Mouse (Mus musculus) intestine, embryonic 14.5 days (tissue): ENCODE measurements around the gene Gm4756. TPM values are rescaled to one million over a fixed set of nuclear protein-coding genes. Genes with fewer than 3 reads are reported as not detected.

Experiments used
- ATAC-seq: fragments of 200-750 bp; cut with Nextera tagmentation; replicated peaks from 2 replicates; pipeline ENCODE4 v1.8.0; 2017; ENCODE audit warnings: low read depth, moderate number of reproducible peaks, moderate TSS enrichment, moderate library complexity; ENCODE audit not compliant: low FRiP score, low TSS enrichment
- DNase-seq: peaks from one replicate; pipeline ENCODE4 v3.0.0-alpha.2; 2018; ENCODE audit warnings: low spot score
- H3K27ac ChIP-seq: fragments of 300-500 bp; sonication (generic); 2 replicates; pipeline ENCODE4 v1.5.1; 2014; ENCODE audit warnings: low read depth, mild to moderate bottlenecking, control low read depth
- H3K27me3 ChIP-seq: fragments of 300-500 bp; sonication (generic); replicated peaks from 2 replicates; pipeline ENCODE4 v1.6.1; 2014; ENCODE audit warnings: low read length, control low read depth; ENCODE audit not compliant: control insufficient read depth, insufficient read depth
- H3K36me3 ChIP-seq: fragments of 300-500 bp; sonication (generic); 2 replicates; pipeline ENCODE4 v1.6.1; 2014; ENCODE audit warnings: low read length, control low read depth; ENCODE audit not compliant: control insufficient read depth, insufficient read depth
- H3K4me1 ChIP-seq: fragments of 300-500 bp; sonication (generic); replicated peaks from 2 replicates; pipeline ENCODE4 v1.6.1; 2014; ENCODE audit warnings: low read length, control low read depth, mixed read lengths; ENCODE audit not compliant: control insufficient read depth, insufficient read depth
- H3K4me2 ChIP-seq: fragments of 300-500 bp; sonication (generic); 2 replicates; pipeline ENCODE4 v1.6.1; 2014; ENCODE audit warnings: low read length
- H3K4me3 ChIP-seq: fragments of 300-500 bp; sonication (generic); 2 replicates; pipeline ENCODE4 v1.5.1; 2014; ENCODE audit warnings: low read depth, low read length, control low read depth, mixed read lengths
- H3K9ac ChIP-seq: fragments of 300-500 bp; sonication (generic); 2 replicates; pipeline ENCODE4 v1.6.1; 2014; ENCODE audit warnings: mild to moderate bottlenecking, low read length
- H3K9me3 ChIP-seq: fragments of 300-500 bp; sonication (generic); 2 replicates; pipeline ENCODE4 v1.6.1; 2016; ENCODE audit warnings: low read length, control low read depth; ENCODE audit not compliant: control insufficient read depth
- WGBS: fragments of 180-500 bp; shearing (Covaris S2); extraction: QIAGEN DNeasy Blood & Tissue Kit; methylation state at CpG from one replicate; pipeline ENCODE4 v1.1.7; 2014; 5-methylcytosine and 5-hydroxymethylcytosine counted together
- polyA plus RNA-seq: library from polyadenylated mRNA; unstranded; fragments of >200 nt; fragmentation: Nextera tagmentation; extraction: Ambion mirVana; gene quantifications from 2 replicates; pipeline ENCODE4 v1.2.1, GENCODE M21; 2014

Gm4756 gene
- polyA plus RNA-seq, 1 experiment from 2014 or later: not detected

DNA sequence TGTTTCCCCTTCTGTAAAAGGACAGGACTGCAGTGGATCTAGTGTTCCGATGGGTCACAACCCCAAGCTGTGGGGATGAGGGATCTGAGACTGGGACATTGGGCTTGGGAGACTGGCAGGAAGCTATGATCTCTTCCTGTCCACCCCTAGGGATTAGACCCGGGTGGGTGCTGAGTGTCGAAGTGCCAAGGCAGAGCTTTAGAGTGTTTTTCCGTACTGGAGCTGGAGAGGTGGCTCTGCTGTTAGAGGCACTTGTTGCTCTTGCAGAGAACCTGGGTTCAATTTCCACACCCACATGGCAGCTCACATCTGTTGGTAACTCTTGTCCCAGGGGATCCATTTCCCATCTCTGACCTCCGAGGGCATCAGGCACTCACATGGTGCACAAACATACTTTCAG, 16.6 kb upstream of the Gm4756 start:
- DNase-seq (no peak), ATAC-seq (no peak)
- 91% methylated on average over 5 of the region's 5 CpGs for WGBS
- no peak overlapping the region for H3K4me3 ChIP-seq
- H3K27me3 ChIP-seq: no peaks in the 10 kb centered on the region
- no peaks in the 10 kb centered on the region for H3K36me3 ChIP-seq
- no peaks in the 10 kb centered on the region for H3K9me3 ChIP-seq
- no peak overlapping the region for H3K9ac ChIP-seq
- no peak overlapping the region for H3K27ac ChIP-seq
- H3K4me1 ChIP-seq: peaks cover 6% of the 10 kb centered on the region; the same call in 1 of the 2 replicates
- H3K4me2 ChIP-seq: no peak overlapping the region

DNA sequence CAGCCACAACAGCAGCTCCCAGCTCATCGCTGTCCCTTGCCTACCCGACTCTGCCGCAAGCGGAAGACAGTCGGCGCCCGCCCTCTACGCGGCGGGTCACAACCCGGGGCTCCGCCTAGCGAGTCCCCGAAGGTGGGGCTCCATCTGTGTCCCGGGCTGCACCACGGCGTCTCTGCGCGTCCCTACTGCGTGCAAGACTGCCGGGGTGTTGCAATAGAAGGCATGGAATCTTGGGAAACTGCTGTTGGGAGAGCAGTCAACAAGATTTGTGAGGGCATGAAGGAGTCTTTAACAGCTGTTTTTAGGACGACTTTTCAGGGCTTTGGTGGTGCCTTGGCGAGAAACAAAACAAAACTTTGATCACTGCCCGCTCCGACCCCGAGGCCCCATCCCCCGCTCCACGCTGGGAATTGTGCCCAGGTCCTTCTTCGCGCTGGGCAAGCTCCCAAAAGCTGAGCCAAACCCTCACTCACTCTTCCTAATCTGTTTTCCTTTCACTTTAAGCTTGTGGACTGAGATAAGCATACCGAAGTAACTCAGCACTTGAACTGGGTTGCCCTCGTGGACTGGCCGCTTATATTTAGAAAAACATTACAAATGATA, 15.4 kb upstream of the Gm4756 start, which contains the start of gene Dhrs7:
Gene Dhrs7, minus strand, starts transcription at position 175 of the 603 bp plus-strand sequence.
- Histone ChIP-seq H3K4me3 (peak within 1 kb of the TSS; percentile 63), H3K27ac (peak within 1 kb of the TSS; percentile 59; the same call in 1 of the 2 replicates), H3K9me3 (no peaks in the 10 kb centered on the region), H3K9ac (peak within 1 kb of the TSS; percentile 51), H3K27me3 (no peaks in the 10 kb centered on the region), H3K36me3 (no peaks in the 10 kb centered on the region), H3K4me2 (peak within 1 kb of the TSS; percentile 91), H3K4me1 (peaks cover 6% of the 10 kb centered on the region; the same call in 1 of the 2 replicates)
- ATAC-seq (peak; percentile 91), DNase-seq (peak; percentile 87)
- under 1% methylated on average over 33 of the region's 33 CpGs for WGBS

DNA sequence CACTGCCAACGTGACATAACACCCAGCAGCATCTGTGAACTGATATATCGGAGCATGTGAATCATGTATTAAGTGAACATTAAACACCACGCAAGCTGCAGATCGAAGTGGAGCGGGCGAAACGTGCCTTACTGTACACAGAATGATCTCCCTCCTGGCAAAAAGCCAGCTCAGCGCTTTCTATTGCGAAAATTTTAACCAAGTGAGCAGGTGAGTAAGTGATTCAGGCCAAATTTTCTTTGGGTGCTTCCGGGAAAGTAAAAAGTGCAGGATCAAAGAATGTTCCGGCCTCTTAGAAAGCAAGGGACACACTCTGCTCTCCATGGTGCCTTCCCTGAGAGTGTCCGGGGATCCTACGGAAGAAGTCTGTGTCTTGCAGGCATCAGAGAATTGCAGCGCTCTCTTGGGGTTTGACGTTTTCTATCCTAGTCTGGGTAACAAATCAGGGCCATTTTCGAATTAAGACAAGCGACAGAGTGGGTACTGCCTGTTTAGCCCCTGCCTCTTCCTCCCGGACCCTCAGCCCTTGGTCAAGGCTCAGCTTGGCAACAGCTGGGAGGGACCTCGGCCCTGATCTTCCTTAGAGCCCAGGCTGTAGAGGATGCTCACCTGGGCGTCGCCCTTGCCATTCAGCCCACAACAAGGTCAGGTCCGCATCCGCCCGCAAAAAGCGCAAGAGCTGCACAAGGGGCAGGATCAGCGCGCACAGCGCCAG, 14.7 kb upstream of the Gm4756 start:
- Histone ChIP-seq H3K9ac (peak overlapping the region; percentile 51), H3K4me3 (peak overlapping the region; percentile 63), H3K36me3 (no peaks in the 10 kb centered on the region), H3K27ac (peak overlapping the region; percentile 59; the same call in 1 of the 2 replicates), H3K27me3 (no peaks in the 10 kb centered on the region), H3K4me2 (peak overlapping the region; percentile 91), H3K9me3 (no peaks in the 10 kb centered on the region), H3K4me1 (peaks cover 6% of the 10 kb centered on the region; the same call in 1 of the 2 replicates)
- ATAC-seq (peak; percentile 50; the same call in 1 of the 2 replicates), DNase-seq (no peak)
- 3% methylated on average over 28 of the region's 28 CpGs for whole genome bisulfite sequencing

DNA sequence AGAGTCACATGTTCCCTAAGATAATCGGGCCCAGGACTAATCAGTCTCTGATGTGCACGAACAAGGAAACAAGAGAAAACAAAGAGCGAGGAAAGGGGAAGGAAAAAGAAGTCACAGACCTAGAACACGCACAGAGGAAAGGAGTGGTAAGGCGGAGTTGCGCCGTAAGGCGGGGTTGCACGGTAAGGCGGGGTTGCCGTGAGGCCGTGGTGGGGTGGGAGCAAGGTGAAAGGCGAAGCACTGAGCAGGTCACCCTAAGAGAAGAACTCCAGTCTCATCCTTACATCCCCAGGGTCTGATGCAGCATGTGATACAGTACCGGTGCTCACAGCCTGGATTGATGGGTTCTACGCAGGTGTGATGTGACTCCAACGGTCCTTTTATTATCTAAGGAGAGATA, 6.3 kb upstream of the Gm4756 start:
- Histone ChIP-seq H3K9me3 (no peaks in the 10 kb centered on the region), H3K9ac (no peak overlapping the region), H3K4me1 (no peaks in the 10 kb centered on the region), H3K4me3 (no peak overlapping the region), H3K27me3 (no peaks in the 10 kb centered on the region), H3K4me2 (no peak overlapping the region), H3K27ac (no peak overlapping the region), H3K36me3 (0 out of 2 replicates have a peak, but pooled peaks cover 6% of the 10 kb centered on the region)
- no peak for DNase-seq
- 90% methylated on average over 16 of the region's 16 CpGs for WGBS
- no peak for ATAC-seq

DNA sequence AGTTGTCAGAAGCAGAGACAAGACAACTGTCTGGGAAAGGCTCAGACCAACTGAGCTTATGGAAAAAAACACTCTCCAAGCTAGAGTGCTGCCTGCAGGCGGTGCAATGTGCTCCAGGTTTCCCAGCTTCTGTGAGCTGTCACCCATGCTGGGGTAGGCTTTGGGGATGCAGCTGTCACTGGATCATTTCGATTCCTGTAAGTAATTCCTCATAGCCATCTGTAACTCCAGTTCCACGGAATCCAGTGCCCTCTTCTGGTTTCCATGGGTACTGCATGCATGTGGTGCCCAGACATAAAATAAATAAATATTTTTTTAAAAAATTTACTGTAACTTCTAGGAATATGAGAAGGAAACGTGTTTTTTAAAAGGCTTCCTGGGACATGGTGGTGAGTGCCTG, 5.2 kb upstream of the Gm4756 start:
- Histone ChIP-seq H3K9ac (no peak overlapping the region), H3K27me3 (no peaks in the 10 kb centered on the region), H3K4me3 (no peak overlapping the region), H3K36me3 (0 out of 2 replicates have a peak, but pooled peaks cover 6% of the 10 kb centered on the region), H3K4me2 (no peak overlapping the region), H3K4me1 (no peaks in the 10 kb centered on the region), H3K9me3 (no peaks in the 10 kb centered on the region), H3K27ac (no peak overlapping the region)
- ATAC-seq (no peak), DNase-seq (peak; percentile 79)
- 28% methylated on average over 4 of the region's 4 CpGs for whole genome bisulfite sequencing

DNA sequence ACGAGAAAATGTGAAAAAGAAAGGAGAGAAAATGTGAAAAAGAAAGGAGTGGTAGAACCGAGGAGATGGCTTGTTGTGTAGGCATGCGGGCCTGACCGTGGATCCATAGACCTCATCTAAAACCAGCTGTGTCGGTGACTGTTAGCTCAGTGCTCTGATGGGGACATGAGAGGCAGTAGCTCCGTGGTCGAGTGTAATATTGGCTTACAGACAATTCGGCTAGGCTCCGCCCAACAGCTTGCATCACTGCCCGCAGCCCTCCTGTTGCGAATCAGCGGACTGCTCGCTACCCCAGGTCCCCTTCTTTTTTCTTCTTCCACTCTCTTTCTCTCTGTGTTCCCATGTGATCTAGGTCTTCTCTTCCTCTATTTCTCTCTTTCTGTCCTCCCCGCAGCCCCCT, 540 bp downstream of the Gm4756 start:
- H3K4me3 ChIP-seq: no peak overlapping the region
- H3K27me3 ChIP-seq: no peaks in the 10 kb centered on the region
- DNase-seq (no peak), ATAC-seq (no peak)
- no peak overlapping the region for H3K4me2 ChIP-seq
- no peaks in the 10 kb centered on the region for H3K4me1 ChIP-seq
- H3K9ac ChIP-seq: no peak overlapping the region
- no peaks in the 10 kb centered on the region for H3K9me3 ChIP-seq
- WGBS: 90% methylated on average over 14 of the region's 14 CpGs
- no peak overlapping the region for H3K27ac ChIP-seq
- no peaks in the 10 kb centered on the region for H3K36me3 ChIP-seq

DNA sequence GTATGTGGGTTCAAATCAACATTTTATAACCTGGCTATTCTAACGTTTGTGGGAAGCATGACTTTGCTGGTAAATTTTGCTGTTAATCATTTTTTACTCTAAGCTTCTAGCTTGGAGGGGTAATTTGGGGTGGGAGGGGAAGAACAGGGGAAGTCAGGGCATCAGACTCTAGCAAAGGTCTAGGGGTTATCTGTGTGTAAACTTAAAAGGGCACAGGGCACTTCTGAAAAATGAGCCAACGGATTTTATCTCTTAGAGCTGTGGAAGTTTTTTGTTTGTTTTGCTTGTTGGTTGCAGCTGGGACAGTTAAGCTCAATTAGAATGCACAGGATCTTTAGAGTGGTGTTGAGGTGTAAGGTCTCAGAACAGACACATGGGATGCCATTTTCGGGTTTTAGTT, 11.4 kb downstream of the Gm4756 start:
- Histone ChIP-seq H3K4me1 (no peaks in the 10 kb centered on the region), H3K4me3 (no peak overlapping the region), H3K9me3 (0 out of 2 replicates have a peak, but pooled peaks cover 2% of the 10 kb centered on the region), H3K27ac (no peak overlapping the region), H3K9ac (no peak overlapping the region), H3K36me3 (no peaks in the 10 kb centered on the region), H3K4me2 (no peak overlapping the region), H3K27me3 (no peaks in the 10 kb centered on the region)
- WGBS: 64% methylated on average over 3 of the region's 3 CpGs
- no peak for DNase-seq
- no peak for ATAC-seq

DNA sequence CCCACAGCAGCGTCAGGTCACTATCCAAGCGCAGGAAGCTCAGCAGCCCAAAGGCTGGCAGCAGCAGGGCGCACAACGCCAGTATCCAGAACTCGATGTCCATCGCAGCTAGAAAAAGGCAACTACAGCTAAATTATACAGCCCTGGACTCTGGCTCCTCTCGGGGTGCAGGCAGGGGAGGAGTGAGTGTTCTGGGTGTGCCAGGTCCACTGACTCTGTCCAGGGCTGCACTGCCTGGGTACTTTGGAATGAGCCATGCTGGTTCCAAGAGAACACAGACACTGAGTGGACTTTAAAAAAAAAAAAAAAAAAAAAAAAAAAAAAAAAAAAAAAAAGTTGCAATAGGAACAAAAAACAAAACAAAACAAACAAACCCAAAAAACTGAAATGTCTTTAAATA, 20.7 kb downstream of the Gm4756 start:
- Histone ChIP-seq H3K4me1 (no peaks in the 10 kb centered on the region), H3K36me3 (no peaks in the 10 kb centered on the region), H3K4me2 (no peak overlapping the region), H3K27ac (no peak overlapping the region), H3K27me3 (no peaks in the 10 kb centered on the region), H3K4me3 (no peak overlapping the region), H3K9me3 (no peaks in the 10 kb centered on the region), H3K9ac (no peak overlapping the region)
- DNase-seq (no peak), ATAC-seq (no peak)
- WGBS: 92% methylated on average over 7 of the region's 7 CpGs
